Mouse (Mus musculus): Measurements from ENCODE around the gene Tcp1. TPM values are rescaled to one million over a fixed set of nuclear protein-coding genes. Genes with fewer than 3 reads are reported as not detected.

The Tcp1 gene
- 440 and 487 TPM in 2 replicates for polyA plus RNA-seq (2016; fragmentation: Nextera tagmentation; extraction: Ambion mirVana)

DNA sequence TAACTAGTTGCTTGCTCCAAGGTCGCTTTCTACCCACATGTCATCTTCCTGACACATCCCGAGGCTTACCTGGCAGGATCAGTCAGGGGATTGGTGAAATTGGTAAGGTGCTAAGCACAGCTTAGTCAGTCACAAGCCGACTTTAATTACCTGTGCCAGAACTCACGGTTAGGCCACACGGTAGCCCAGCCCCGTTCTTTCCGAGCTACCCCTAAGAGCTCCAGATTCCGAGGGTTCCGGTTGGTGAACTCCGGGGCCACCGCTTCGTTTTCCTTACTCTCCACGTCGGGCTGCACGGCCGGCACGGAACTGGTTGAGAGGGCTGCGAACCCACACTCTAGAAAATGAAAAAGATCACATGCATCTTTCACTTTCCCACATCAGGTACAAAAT lies at the start of gene Tcp1:
Tcp1 (plus strand) TSS at position 214 of the 393 bp plus-strand sequence.
- Histone ChIP-seq H3K9me3 (no peaks in the 10 kb centered on the region), H3K36me3 (peaks cover 65% of the 10 kb centered on the region), H3K27me3 (ENCODE audit: insufficient read depth, poor library complexity, severe bottlenecking) (no peaks in the 10 kb centered on the region), H3K4me1 (peaks cover 8% of the 10 kb centered on the region; the same call in 1 of the 2 replicates), H3K4me3 (peak within 1 kb of the TSS; percentile 91), H3K27ac (peak within 1 kb of the TSS; percentile 98)
- no peak for DNase-seq (ENCODE audit: low spot score)
- WGBS: 1% methylated on average over 18 of the region's 18 CpGs

- DNase-seq (ENCODE audit: low spot score): no peak
- Histone ChIP-seq H3K9me3 (no peaks in the 10 kb centered on the region), H3K4me3 (no peak overlapping the region), H3K27me3 (ENCODE audit: insufficient read depth, poor library complexity, severe bottlenecking) (peaks cover 10% of the 10 kb centered on the region; the same call in 1 of the 2 replicates), H3K27ac (peak overlapping the region; percentile 47; the same call in 1 of the 2 replicates), H3K4me1 (peaks cover 15% of the 10 kb centered on the region), H3K36me3 (no peaks in the 10 kb centered on the region)
- WGBS: 60% methylated on average over 10 of the region's 10 CpGs
Observed at GRCm38 (mm10) chr17:12866853-12867252, 48.6 kb upstream of the Tcp1 start.

- H3K9me3 ChIP-seq: no peaks in the 10 kb centered on the region
- H3K36me3 ChIP-seq: no peaks in the 10 kb centered on the region
- no peak for DNase-seq (ENCODE audit: low spot score)
- peak within 1 kb of the TSS; percentile 47 for H3K27ac ChIP-seq
- H3K4me3 ChIP-seq: no peak within 1 kb of the TSS; the same call in 1 of the 2 replicates
- 39% methylated on average over 2 of the region's 2 CpGs for WGBS
- peaks cover 16% of the 10 kb centered on the region; the same call in 1 of the 2 replicates for H3K27me3 ChIP-seq (ENCODE audit: insufficient read depth, poor library complexity, severe bottlenecking)
- peaks cover 17% of the 10 kb centered on the region for H3K4me1 ChIP-seq
Observed at GRCm38 (mm10) chr17:12868043-12868442, 47.5 kb upstream of the Tcp1 start, which contains the start of gene Mas1. Gene Mas1, minus strand, starts transcription at chr17:12868143.

GRCm38 (mm10) chr17:12868640-12869039 lies 46.9 kb upstream of the Tcp1 start:
- DNase-seq (ENCODE audit: low spot score): no peak
- Histone ChIP-seq H3K36me3 (no peaks in the 10 kb centered on the region), H3K4me1 (peaks cover 22% of the 10 kb centered on the region), H3K27ac (peak overlapping the region; percentile 45; the same call in 1 of the 2 replicates), H3K27me3 (ENCODE audit: insufficient read depth, poor library complexity, severe bottlenecking) (peaks cover 16% of the 10 kb centered on the region; the same call in 1 of the 2 replicates), H3K4me3 (no peak overlapping the region; the same call in 1 of the 2 replicates), H3K9me3 (no peaks in the 10 kb centered on the region)
- WGBS: 9% methylated on average over 4 of the region's 4 CpGs

- H3K36me3 ChIP-seq: no peaks in the 10 kb centered on the region
- H3K4me1 ChIP-seq: peaks cover 23% of the 10 kb centered on the region
- WGBS: 62% methylated on average over 16 of the region's 16 CpGs
- no peak overlapping the region for H3K27ac ChIP-seq
- no peak for DNase-seq (ENCODE audit: low spot score)
- H3K27me3 ChIP-seq (ENCODE audit: insufficient read depth, poor library complexity, severe bottlenecking): peaks cover 16% of the 10 kb centered on the region; the same call in 1 of the 2 replicates
- H3K4me3 ChIP-seq: no peak overlapping the region
- H3K9me3 ChIP-seq: no peaks in the 10 kb centered on the region
Observed at GRCm38 (mm10) chr17:12872275-12873028, 43.0 kb upstream of the Tcp1 start.

DNA sequence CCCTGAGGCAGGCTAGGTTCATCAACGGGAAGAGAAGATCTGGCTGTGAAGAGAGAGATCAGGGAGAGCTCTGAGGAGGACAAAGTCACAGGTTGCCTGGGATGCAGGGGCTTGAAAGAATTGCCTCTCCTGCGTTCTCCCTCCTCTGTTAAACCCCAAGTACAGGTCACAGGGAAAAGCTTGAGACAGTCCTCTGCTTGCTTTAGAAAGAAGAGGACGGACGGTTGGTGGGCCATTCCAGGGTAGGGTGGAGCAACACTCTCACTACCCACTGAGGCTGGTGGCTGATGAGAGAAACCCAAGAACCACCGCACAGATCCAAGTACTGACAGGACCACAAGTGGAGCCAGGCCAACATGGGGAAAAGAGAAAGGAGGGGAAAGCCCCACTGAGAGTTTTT lies 39.8 kb upstream of the Tcp1 start, which contains the start of gene Mrgprh:
Mrgprh (plus strand) TSS at position 301 of the 400 bp plus-strand sequence.
- no peak for DNase-seq (ENCODE audit: low spot score)
- no peak within 1 kb of the TSS for H3K4me3 ChIP-seq
- 75% methylated on average over 5 of the region's 5 CpGs for WGBS
- peaks cover 11% of the 10 kb centered on the region for H3K4me1 ChIP-seq
- H3K27ac ChIP-seq: no peak within 1 kb of the TSS
- H3K27me3 ChIP-seq (ENCODE audit: insufficient read depth, poor library complexity, severe bottlenecking): peaks cover 20% of the 10 kb centered on the region; the same call in 1 of the 2 replicates
- H3K36me3 ChIP-seq: no peaks in the 10 kb centered on the region
- H3K9me3 ChIP-seq: no peaks in the 10 kb centered on the region

DNA sequence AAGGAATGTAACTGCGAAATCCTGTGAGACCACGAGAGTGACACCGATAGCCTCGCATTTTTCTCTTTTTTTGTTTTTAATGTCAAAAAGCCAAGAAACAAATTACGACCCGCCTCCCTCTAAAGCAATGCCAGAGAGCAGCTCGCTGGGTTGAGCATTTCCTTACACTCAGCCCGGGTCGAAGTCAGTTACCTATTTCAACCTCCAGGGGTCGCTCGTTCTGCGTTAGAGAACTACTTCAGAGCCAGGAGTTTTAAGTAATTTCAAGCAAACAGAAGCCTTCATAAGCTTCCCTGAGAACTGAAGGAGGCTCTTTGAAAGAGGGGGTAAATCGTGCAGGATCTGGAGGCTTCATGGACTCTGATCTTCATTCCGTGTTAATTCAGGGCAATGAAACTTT lies 35.3 kb upstream of the Tcp1 start:
- Histone ChIP-seq H3K9me3 (no peaks in the 10 kb centered on the region), H3K27me3 (ENCODE audit: insufficient read depth, poor library complexity, severe bottlenecking) (0 out of 2 replicates have a peak, but pooled peaks cover 5% of the 10 kb centered on the region), H3K4me3 (peak overlapping the region; percentile 37; the same call in 1 of the 2 replicates), H3K27ac (no peak overlapping the region), H3K36me3 (no peaks in the 10 kb centered on the region), H3K4me1 (0 out of 2 replicates have a peak, but pooled peaks cover 3% of the 10 kb centered on the region)
- DNase-seq (ENCODE audit: low spot score): peak; percentile 83
- 6% methylated on average over 14 of the region's 14 CpGs for WGBS

DNA sequence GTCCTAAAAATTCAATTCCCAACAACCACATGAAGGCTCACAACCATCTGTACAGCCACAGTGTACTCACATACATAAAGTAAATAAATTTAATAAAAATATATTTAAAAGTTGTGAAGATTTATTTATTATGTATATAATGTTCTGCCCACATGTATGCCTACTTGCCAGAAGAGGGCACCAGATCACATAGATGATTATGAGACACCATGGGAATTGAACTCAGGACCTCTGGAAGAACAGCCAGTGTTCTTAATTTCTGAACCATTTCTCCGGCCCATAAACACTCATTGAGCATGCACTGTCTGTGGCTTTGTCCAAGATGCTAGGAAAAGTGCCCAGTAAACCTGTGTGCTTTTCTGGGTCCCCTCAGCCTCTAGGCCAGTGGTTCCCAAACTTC lies 34.3 kb upstream of the Tcp1 start:
- Histone ChIP-seq H3K4me3 (no peak overlapping the region), H3K27ac (no peak overlapping the region), H3K27me3 (ENCODE audit: insufficient read depth, poor library complexity, severe bottlenecking) (0 out of 2 replicates have a peak, but pooled peaks cover 5% of the 10 kb centered on the region), H3K4me1 (0 out of 2 replicates have a peak, but pooled peaks cover 3% of the 10 kb centered on the region), H3K36me3 (no peaks in the 10 kb centered on the region), H3K9me3 (no peaks in the 10 kb centered on the region)
- no peak for DNase-seq (ENCODE audit: low spot score)
- WGBS: 73% methylated on average over 1 of the region's 1 CpGs

- Histone ChIP-seq H3K9me3 (no peaks in the 10 kb centered on the region), H3K4me1 (peaks cover 13% of the 10 kb centered on the region), H3K36me3 (peaks cover 16% of the 10 kb centered on the region), H3K27ac (no peak overlapping the region), H3K27me3 (ENCODE audit: insufficient read depth, poor library complexity, severe bottlenecking) (no peaks in the 10 kb centered on the region), H3K4me3 (no peak overlapping the region)
- DNase-seq (ENCODE audit: low spot score): no peak
- WGBS: 34% methylated on average over 6 of the region's 6 CpGs
Observed at GRCm38 (mm10) chr17:12886620-12887019, 28.9 kb upstream of the Tcp1 start.

DNA sequence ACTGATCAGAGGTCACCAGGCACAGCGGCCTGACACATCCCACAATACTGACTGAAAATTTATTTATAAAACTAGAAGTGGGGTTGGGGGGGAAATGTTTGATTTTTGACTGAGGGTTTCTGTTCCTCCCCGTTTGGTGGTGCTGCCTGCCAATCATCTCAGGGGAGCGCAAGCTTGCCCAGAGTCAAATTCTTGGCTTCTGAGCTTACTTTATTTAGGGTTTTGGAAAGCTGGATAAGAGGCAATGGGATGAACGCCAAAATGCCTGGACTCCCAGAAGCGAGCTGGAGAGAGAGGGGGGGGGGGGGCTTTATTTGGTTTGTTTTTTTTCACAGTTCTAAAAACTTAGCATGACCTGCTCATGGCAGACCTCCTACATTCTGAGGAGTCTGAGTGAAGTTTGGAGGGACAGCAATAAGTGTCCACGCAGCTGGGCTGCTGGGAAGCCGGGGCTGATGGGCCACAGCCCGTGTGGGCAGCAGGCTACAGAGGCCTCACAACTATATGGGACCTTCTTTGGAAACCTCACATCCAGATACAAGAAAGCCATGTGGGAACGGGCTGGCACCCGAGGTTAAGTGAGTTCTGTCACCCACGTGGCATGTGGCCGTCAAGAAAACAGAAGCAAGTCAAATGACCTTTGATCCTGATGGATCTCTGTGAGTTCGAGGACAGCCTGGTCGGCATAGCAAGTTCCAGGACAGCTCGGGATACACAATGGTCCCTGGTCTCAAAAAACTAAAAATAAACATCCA lies 28.3 kb upstream of the Tcp1 start:
- Histone ChIP-seq H3K27ac (no peak overlapping the region), H3K4me1 (peaks cover 13% of the 10 kb centered on the region), H3K27me3 (ENCODE audit: insufficient read depth, poor library complexity, severe bottlenecking) (no peaks in the 10 kb centered on the region), H3K4me3 (no peak overlapping the region), H3K36me3 (peaks cover 19% of the 10 kb centered on the region), H3K9me3 (no peaks in the 10 kb centered on the region)
- 73% methylated on average over 15 of the region's 15 CpGs for WGBS
- no peak for DNase-seq (ENCODE audit: low spot score)

- H3K27me3 ChIP-seq (ENCODE audit: insufficient read depth, poor library complexity, severe bottlenecking): no peaks in the 10 kb centered on the region
- peaks cover 10% of the 10 kb centered on the region for H3K4me1 ChIP-seq
- peaks cover 28% of the 10 kb centered on the region for H3K36me3 ChIP-seq
- 85% methylated on average over 4 of the region's 4 CpGs for WGBS
- H3K4me3 ChIP-seq: no peak overlapping the region
- no peak overlapping the region for H3K27ac ChIP-seq
- H3K9me3 ChIP-seq: no peaks in the 10 kb centered on the region
- DNase-seq (ENCODE audit: low spot score): no peak
Observed at GRCm38 (mm10) chr17:12891054-12891453, 24.4 kb upstream of the Tcp1 start.

GRCm38 (mm10) chr17:12892033-12892432 lies 23.5 kb upstream of the Tcp1 start:
- Histone ChIP-seq H3K36me3 (peaks cover 36% of the 10 kb centered on the region), H3K4me1 (peaks cover 10% of the 10 kb centered on the region)
- 87% methylated on average over 9 of the region's 9 CpGs for WGBS

GRCm38 (mm10) chr17:12897674-12898073 lies 17.8 kb upstream of the Tcp1 start:
- no peaks in the 10 kb centered on the region for H3K27me3 ChIP-seq (ENCODE audit: insufficient read depth, poor library complexity, severe bottlenecking)
- WGBS: 82% methylated on average over 5 of the region's 5 CpGs
- peaks cover 53% of the 10 kb centered on the region for H3K36me3 ChIP-seq

More at GRCm38 (mm10) chr17:12892033-12892432, 23.5 kb upstream of the Tcp1 start:
- DNase-seq (ENCODE audit: low spot score): no peak
- Histone ChIP-seq H3K9me3 (no peaks in the 10 kb centered on the region), H3K4me3 (no peak overlapping the region), H3K27ac (no peak overlapping the region), H3K27me3 (ENCODE audit: insufficient read depth, poor library complexity, severe bottlenecking) (no peaks in the 10 kb centered on the region)

More at GRCm38 (mm10) chr17:12897674-12898073, 17.8 kb upstream of the Tcp1 start:
- DNase-seq (ENCODE audit: low spot score): no peak
- H3K27ac ChIP-seq: no peak overlapping the region
- H3K4me1 ChIP-seq: no peaks in the 10 kb centered on the region
- H3K4me3 ChIP-seq: no peak overlapping the region
- no peaks in the 10 kb centered on the region for H3K9me3 ChIP-seq

Data from heart, embryonic 10.5 days (tissue).